Mouse (Mus musculus): ENCODE results near the gene Anp32a. TPM values are rescaled to one million over a fixed set of nuclear protein-coding genes. Genes with fewer than 3 reads are reported as not detected.

Anp32a gene
- polyA plus RNA-seq (2012; rRNA removed): 9.5 and 9.6 TPM in 2 replicates

DNA sequence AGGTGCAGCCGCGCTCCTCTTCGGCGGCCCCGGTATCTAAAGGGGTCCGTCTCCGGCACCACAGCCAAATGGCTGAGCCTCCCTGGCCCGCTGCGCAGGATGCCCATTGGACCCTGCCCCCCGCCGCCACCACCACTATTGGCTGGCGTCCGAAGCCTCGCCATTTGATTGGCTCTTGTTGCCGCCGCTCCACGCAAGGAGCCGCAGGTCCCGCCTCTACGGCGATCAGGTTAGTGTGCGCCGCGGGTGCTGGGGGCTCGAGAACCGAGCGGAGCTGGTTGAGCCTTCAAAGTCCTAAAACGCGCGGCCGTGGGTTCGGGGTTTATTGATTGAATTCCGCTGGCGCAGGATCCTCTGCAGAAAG, at the start of gene Anp32a:
Anp32a (plus strand) TSS at position 171 of the 364 bp plus-strand sequence.

Other genes with a start within 250 kb of the Anp32a start
- 2.4 and 2.8 TPM in 2 replicates for gene Glce, start 218.6 kb upstream of the Anp32a start, polyA plus RNA-seq (2012; rRNA removed)
- 0.08 TPM in 1 of 2 replicates, not detected in the other for gene Spesp1, start 59.1 kb upstream of the Anp32a start, polyA plus RNA-seq (2012; rRNA removed)
- gene Coro2b, start 195.8 kb downstream of the Anp32a start, polyA plus RNA-seq (2012; rRNA removed): 5.2 and 5.6 TPM in 2 replicates

Data from colon, adult 2 months (tissue).